Comparison of ENCODE assay signal across 17 mouse cellular contexts in the genomic region with DNA sequence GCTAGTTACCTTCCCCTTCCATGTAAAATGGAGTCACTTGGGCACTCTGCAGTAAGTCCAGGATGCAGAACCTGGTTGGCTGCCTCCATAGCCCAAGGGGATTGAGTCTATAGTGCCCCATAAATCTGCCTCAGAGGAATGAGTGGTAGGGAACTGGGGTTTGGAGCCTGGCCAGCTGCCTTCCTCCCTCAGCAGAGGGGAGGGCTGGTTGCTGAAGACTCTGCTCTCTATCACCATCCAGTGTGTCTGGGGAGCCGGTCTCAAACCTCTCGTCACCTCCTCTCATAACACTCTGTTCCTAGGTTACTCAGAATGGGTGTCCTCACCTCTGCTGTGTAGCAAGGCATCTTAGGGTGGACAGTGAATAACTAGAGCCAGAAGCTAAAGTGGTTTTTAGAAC. TPM values are rescaled to one million over a fixed set of nuclear protein-coding genes. Genes with fewer than 3 reads are reported as not detected.
DNase-seq lines count a peak whose midpoint lies in the region; ATAC-seq and TF ChIP-seq lines count a peak whose summit lies in the region.
"Had no signal": no experiment of that assay in that cellular context is flagged by ENCODE, and none has a peak within 500 bp of the region (broad histone marks: within the 10 kb centered on the region; RNA-seq: fewer than 3 reads in every experiment).

No protein-coding gene starts in this region.

- H3K27me3 ChIP-seq in embryonic facial prominence, embryonic 14.5 days (replicated peaks; ENCODE audit: control insufficient read depth, insufficient read depth, low read length) = no peaks in the 10 kb centered on the region; the same call in 1 of the 2 replicates
- H3K27me3 ChIP-seq in embryonic facial prominence, embryonic 10.5 days (replicated peaks; ENCODE audit: low read depth, poor library complexity, severe bottlenecking) = peaks cover 20% of the 10 kb centered on the region
- no peaks in the 10 kb centered on the region for H3K27me3 ChIP-seq in kidney, postnatal 0 days (ENCODE audit: insufficient read depth, low read length)
- no peaks in the 10 kb centered on the region; the same call in 1 of the 2 replicates for H3K27me3 ChIP-seq in limb, embryonic 13.5 days
- H3K27me3 ChIP-seq: embryonic facial prominence, embryonic 12.5 days had no signal

- no peak overlapping the region for H3K9ac ChIP-seq in embryonic facial prominence, embryonic 14.5 days (ENCODE audit: low read depth, low read length)
- H3K9ac ChIP-seq in kidney, postnatal 0 days (ENCODE audit: low read depth, low read length) = no peak overlapping the region
- no peak overlapping the region for H3K9ac ChIP-seq in limb, embryonic 13.5 days
- H3K9ac ChIP-seq: embryonic facial prominence, embryonic 12.5 days; forebrain, embryonic 15.5 days had no signal

- peaks cover 19% of the 10 kb centered on the region for H3K4me1 ChIP-seq in embryonic facial prominence, embryonic 14.5 days (ENCODE audit: control insufficient read depth, insufficient read depth, low read length)
- peaks cover 35% of the 10 kb centered on the region for H3K4me1 ChIP-seq in embryonic facial prominence, embryonic 10.5 days
- peaks cover 9% of the 10 kb centered on the region for H3K4me1 ChIP-seq in kidney, postnatal 0 days (replicated peaks; ENCODE audit: insufficient read depth, low read length)
- peaks cover 82% of the 10 kb centered on the region for H3K4me1 ChIP-seq in limb, embryonic 13.5 days

- H3K36me3 ChIP-seq in embryonic facial prominence, embryonic 14.5 days (ENCODE audit: control insufficient read depth, insufficient read depth, low read length) = 0 out of 2 replicates have a peak, but pooled peaks cover 3% of the 10 kb centered on the region
- H3K36me3 ChIP-seq in embryonic facial prominence, embryonic 10.5 days (replicated peaks) = peaks cover 8% of the 10 kb centered on the region; the same call in 1 of the 2 replicates
- H3K36me3 ChIP-seq in kidney, postnatal 0 days (ENCODE audit: insufficient read depth, low read length) = no peaks in the 10 kb centered on the region
- peaks cover 18% of the 10 kb centered on the region for H3K36me3 ChIP-seq in limb, embryonic 13.5 days
- H3K36me3 ChIP-seq: embryonic facial prominence, embryonic 12.5 days; forebrain, embryonic 15.5 days; midbrain, embryonic 10.5 days had no signal

- TF ChIP-seq CTCF in kidney, postnatal 0 days (IDR thresholded peaks at IDR 0.05; ENCODE audit: low read depth) = no peak

- WGBS in embryonic facial prominence, embryonic 14.5 days = 64% methylated on average over 2 of the region's 2 CpGs
- WGBS in embryonic facial prominence, embryonic 10.5 days = 77% methylated on average over 2 of the region's 2 CpGs
- 38% methylated on average over 2 of the region's 2 CpGs for WGBS in kidney, postnatal 0 days
- WGBS in limb, embryonic 13.5 days = 34% methylated on average over 2 of the region's 2 CpGs

- DNase-seq in embryonic facial prominence, embryonic 14.5 days (ENCODE audit: low spot score) = peak; percentile 22
- DNase-seq in embryonic facial prominence, embryonic 10.5 days (ENCODE audit: low spot score) = no peak
- peak; percentile 54 for DNase-seq in kidney, postnatal 0 days (ENCODE audit: low spot score)
- DNase-seq in kidney, adult 11 months = no peak
- no peak for DNase-seq in ovary, postnatal 14 days (ENCODE audit: low spot score)
- DNase-seq: cerebellum, adult 2 months; gastrocnemius, postnatal 36 days had no signal

- H3K9me3 ChIP-seq in embryonic facial prominence, embryonic 14.5 days (ENCODE audit: control insufficient read depth, low read length) = no peaks in the 10 kb centered on the region
- H3K9me3 ChIP-seq in embryonic facial prominence, embryonic 10.5 days = no peaks in the 10 kb centered on the region
- no peaks in the 10 kb centered on the region for H3K9me3 ChIP-seq in kidney, postnatal 0 days (replicated peaks; ENCODE audit: low read length)
- no peaks in the 10 kb centered on the region for H3K9me3 ChIP-seq in limb, embryonic 13.5 days
- H3K9me3 ChIP-seq: embryonic facial prominence, embryonic 12.5 days; forebrain, embryonic 15.5 days; midbrain, embryonic 10.5 days had no signal

- no peak; the same call in 1 of the 2 replicates for ATAC-seq in embryonic facial prominence, embryonic 14.5 days (ENCODE audit: low read depth)
- ATAC-seq in kidney, postnatal 0 days (replicated peaks; ENCODE audit: low FRiP score, low read depth) = no peak
- ATAC-seq in common myeloid progenitor, adult 5-6 weeks (replicated peaks; ENCODE audit: low read depth, poor library complexity, severe bottlenecking) = peak; percentile 89
- ATAC-seq in limb, embryonic 13.5 days (ENCODE audit: low FRiP score, low read depth) = no peak
- no peak for ATAC-seq in monocyte, adult 5-6 weeks (replicated peaks; ENCODE audit: insufficient number of reproducible peaks, low FRiP score, low TSS enrichment, poor library complexity, severe bottlenecking)
- ATAC-seq: forebrain, embryonic 15.5 days; inflammation-experienced regulatory T-cells, adult 6 months had no signal

- no peak overlapping the region for H3K27ac ChIP-seq in embryonic facial prominence, embryonic 14.5 days (replicated peaks; ENCODE audit: low read depth, low read length)
- no peak overlapping the region for H3K27ac ChIP-seq in embryonic facial prominence, embryonic 10.5 days (replicated peaks)
- H3K27ac ChIP-seq in kidney, postnatal 0 days = no peak overlapping the region
- no peak overlapping the region for H3K27ac ChIP-seq in limb, embryonic 13.5 days
- H3K27ac ChIP-seq: embryonic facial prominence, embryonic 12.5 days; forebrain, embryonic 15.5 days; midbrain, embryonic 10.5 days had no signal

- H3K4me2 ChIP-seq in embryonic facial prominence, embryonic 14.5 days (ENCODE audit: low read depth, low read length) = no peak overlapping the region
- H3K4me2 ChIP-seq in kidney, postnatal 0 days (ENCODE audit: low read length) = no peak overlapping the region
- H3K4me2 ChIP-seq in limb, embryonic 13.5 days (replicated peaks) = 0 out of 2 replicates have a peak overlapping the region, but pooled peaks have one; percentile 11
- H3K4me2 ChIP-seq: embryonic facial prominence, embryonic 12.5 days; forebrain, embryonic 15.5 days had no signal

- no peak overlapping the region for H3K4me3 ChIP-seq in embryonic facial prominence, embryonic 14.5 days (ENCODE audit: low read depth, low read length)
- H3K4me3 ChIP-seq in embryonic facial prominence, embryonic 10.5 days = no peak overlapping the region
- no peak overlapping the region for H3K4me3 ChIP-seq in kidney, postnatal 0 days (replicated peaks; ENCODE audit: low read depth, low read length)
- H3K4me3 ChIP-seq in limb, embryonic 13.5 days = no peak overlapping the region
- H3K4me3 ChIP-seq: embryonic facial prominence, embryonic 12.5 days; forebrain, embryonic 15.5 days; midbrain, embryonic 10.5 days had no signal

RNA-seq across cellular contexts. Expression of a gene that starts 5.9 kb away (rescaled TPM):
- 9.8 and 15.5 TPM in 2 replicates for polyA plus RNA-seq in embryonic facial prominence, embryonic 14.5 days (2014; fragmentation: Nextera tagmentation; extraction: Ambion mirVana)
- 23.3 and 23.4 TPM in 2 replicates for polyA plus RNA-seq in embryonic facial prominence, embryonic 10.5 days (2016; fragmentation: Nextera tagmentation; extraction: Ambion mirVana)
- 20.9 and 23.3 TPM in 2 replicates for polyA plus RNA-seq in kidney, postnatal 0 days (2015; fragmentation: Nextera tagmentation; extraction: Ambion mirVana)
- total RNA-seq in common myeloid progenitor, adult 5-6 weeks (2017) = not detected in 2 replicates
- polyA plus RNA-seq in limb, embryonic 13.5 days (2015; fragmentation: Nextera tagmentation; extraction: Ambion mirVana) = 55.9 and 57.5 TPM in 2 replicates
- total RNA-seq in monocyte, adult 5-6 weeks (2017) = not detected in 3 replicates
- polyA plus RNA-seq: inflammation-experienced regulatory T-cells, adult 6 months had no signal

RNA-seq across cellular contexts. Expression of a gene that starts 16.3 kb away (rescaled TPM):
- polyA plus RNA-seq in embryonic facial prominence, embryonic 14.5 days (2014; fragmentation: Nextera tagmentation; extraction: Ambion mirVana) = not detected in 2 replicates
- polyA plus RNA-seq in embryonic facial prominence, embryonic 10.5 days (2016; fragmentation: Nextera tagmentation; extraction: Ambion mirVana) = not detected in 2 replicates
- polyA plus RNA-seq in kidney, postnatal 0 days (2015; fragmentation: Nextera tagmentation; extraction: Ambion mirVana) = not detected in 2 replicates
- not detected in 2 replicates for total RNA-seq in common myeloid progenitor, adult 5-6 weeks (2017)
- not detected in 2 replicates for polyA plus RNA-seq in limb, embryonic 13.5 days (2015; fragmentation: Nextera tagmentation; extraction: Ambion mirVana)
- not detected in 3 replicates for total RNA-seq in monocyte, adult 5-6 weeks (2017)
- total RNA-seq: adrenal gland, postnatal 4 days; gastrocnemius, postnatal 36 days had no signal
- polyA plus RNA-seq: C2C12; cerebellum, adult 2 months; embryonic facial prominence, embryonic 12.5 days; forebrain, embryonic 15.5 days; inflammation-experienced regulatory T-cells, adult 6 months; liver, embryonic 16.5 days; midbrain, embryonic 10.5 days had no signal

RNA-seq across cellular contexts. Expression of a gene that starts 56.7 kb away (rescaled TPM):
- polyA plus RNA-seq in embryonic facial prominence, embryonic 14.5 days (2014; fragmentation: Nextera tagmentation; extraction: Ambion mirVana) = 11.4 and 13.7 TPM in 2 replicates
- polyA plus RNA-seq in embryonic facial prominence, embryonic 10.5 days (2016; fragmentation: Nextera tagmentation; extraction: Ambion mirVana) = 6.0 and 8.1 TPM in 2 replicates
- 10.5 and 15.1 TPM in 2 replicates for polyA plus RNA-seq in kidney, postnatal 0 days (2015; fragmentation: Nextera tagmentation; extraction: Ambion mirVana)
- total RNA-seq in common myeloid progenitor, adult 5-6 weeks (2017) = 13.6 and 25.0 TPM in 2 replicates
- 13.8 and 15.4 TPM in 2 replicates for polyA plus RNA-seq in limb, embryonic 13.5 days (2015; fragmentation: Nextera tagmentation; extraction: Ambion mirVana)
- total RNA-seq in monocyte, adult 5-6 weeks (2017) = 2.2 to 11.5 TPM (median 9.5 TPM) in 3 replicates

Comparison
In these comparisons a context has a peak if more than half of its experiments do, and no peak if none do; other contexts are left out.
1. DNase-seq: peak in embryonic facial prominence, embryonic 14.5 days (single experiment) and kidney, postnatal 0 days (single experiment); none in embryonic facial prominence, embryonic 10.5 days (single experiment), kidney, adult 11 months (single experiment) and ovary, postnatal 14 days (single experiment).